Mouse (Mus musculus): ENCODE data around the gene Gdi2.

Gdi2 gene

DNA sequence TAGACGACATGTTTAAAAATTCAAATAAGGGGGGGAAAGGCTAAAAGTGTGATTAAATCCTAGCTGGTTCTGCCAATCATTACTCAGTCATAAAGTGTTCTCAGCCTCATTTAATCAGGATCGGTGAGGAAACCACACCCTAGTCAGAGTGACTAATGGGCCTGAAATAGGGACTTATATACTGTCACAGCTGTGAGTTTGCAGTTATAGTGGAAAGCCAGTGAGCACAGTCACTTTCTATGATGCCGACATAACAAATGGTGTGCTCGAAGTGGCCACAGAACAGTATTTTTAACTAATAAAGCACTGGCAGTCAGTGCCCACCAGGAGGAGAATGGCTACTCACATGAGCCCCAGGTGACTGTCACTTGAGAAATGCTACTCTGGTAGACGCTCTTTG is 7.1 kb downstream of the Gdi2 start:
- in situ Hi-C loops (cut with MboI; ENCODE audit: unreplicated experiment in 2 of 2), result no loop called here

DNA sequence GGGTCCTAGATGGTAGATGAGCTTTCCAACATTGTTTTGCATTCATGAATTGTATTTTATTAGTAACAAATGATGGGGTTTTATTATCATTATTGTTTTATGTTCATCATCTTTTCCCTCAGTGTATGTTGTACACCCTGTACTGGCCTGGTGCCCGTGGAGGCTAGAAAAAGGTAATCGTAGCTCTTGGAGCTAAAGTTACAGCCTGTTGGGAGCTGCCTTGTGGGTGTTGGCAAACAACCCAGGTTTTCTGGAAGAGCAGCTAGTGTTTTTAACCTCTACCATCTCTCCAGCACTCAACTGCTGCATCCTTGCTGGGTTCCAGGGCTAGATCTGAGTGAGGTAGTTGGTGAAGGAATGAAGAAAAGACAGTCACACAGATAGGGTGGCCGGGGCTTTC is 9.5 kb downstream of the Gdi2 start:
- in situ Hi-C loops (cut with MboI; ENCODE audit: unreplicated experiment in 2 of 2), result no loop called here

DNA sequence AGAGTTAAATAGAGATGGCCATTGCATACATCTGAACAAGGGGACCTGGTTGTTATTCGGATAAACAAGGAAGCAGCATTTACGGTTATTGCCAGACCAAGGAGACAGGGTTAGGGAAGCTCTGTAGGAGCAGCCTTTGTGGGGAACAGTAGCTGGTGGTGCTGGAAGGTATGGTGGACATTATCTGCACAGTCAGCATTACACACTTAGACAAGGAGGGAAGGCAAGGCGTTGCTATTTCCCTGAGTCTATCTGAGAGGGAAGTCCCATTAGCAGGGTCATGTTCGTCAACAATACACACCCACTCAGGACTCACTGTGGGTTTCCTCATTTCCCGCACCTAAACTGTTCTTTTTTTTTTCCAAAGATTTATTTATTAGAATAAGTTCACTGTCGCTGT is 10.0 kb downstream of the Gdi2 start:
- in situ Hi-C loops (cut with MboI; ENCODE audit: unreplicated experiment in 2 of 2), result no loop called here

DNA sequence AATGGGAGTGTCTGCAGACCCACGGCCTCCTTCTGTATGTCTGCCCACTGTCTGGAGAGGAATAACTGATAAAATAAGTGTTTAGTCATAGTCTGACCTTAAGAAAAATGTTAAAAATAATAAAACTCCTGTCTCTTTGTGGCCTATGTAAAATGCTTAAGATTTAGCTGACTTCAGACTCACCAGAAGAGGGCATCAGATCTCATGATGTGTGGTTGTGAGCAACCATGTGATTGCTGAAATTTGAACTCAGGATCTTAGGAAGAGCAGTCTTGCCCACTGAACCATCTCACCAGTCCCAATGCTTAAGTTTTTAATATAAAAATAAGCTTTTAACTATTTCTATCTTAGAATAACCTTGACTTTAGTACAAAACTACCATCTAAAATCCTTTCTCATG is 25.3 kb downstream of the Gdi2 start:
- in situ Hi-C loops (cut with MboI; ENCODE audit: unreplicated experiment in 2 of 2), result loop anchor here in 1 of 2 experiments (10.0 kb wide), 1 partner anchor 158 kb away; no protein-coding TSS in a partner anchor

DNA sequence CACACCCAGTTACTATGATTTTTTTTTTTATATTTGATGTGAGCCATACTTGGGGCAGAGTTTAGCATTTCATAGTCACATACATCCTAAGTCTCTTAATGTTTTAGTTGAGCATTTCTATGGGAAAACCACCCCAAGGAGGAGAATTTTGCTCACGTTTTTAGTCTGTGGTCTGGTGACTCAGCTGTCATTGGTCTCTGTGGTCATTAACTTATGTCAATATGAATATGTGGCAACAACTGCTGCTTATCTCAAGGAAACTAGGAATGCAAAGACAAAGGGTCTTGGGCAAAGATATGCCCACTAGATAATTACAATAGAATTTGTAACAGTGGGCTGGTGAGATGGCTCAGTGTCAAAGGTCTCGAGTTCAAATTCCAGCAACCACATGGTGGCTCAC is 26.1 kb downstream of the Gdi2 start:
- in situ Hi-C loops (cut with MboI; ENCODE audit: unreplicated experiment in 2 of 2), result loop anchor here in 1 of 2 experiments (10.0 kb wide), 1 partner anchor 159 kb away; no protein-coding TSS in a partner anchor

DNA sequence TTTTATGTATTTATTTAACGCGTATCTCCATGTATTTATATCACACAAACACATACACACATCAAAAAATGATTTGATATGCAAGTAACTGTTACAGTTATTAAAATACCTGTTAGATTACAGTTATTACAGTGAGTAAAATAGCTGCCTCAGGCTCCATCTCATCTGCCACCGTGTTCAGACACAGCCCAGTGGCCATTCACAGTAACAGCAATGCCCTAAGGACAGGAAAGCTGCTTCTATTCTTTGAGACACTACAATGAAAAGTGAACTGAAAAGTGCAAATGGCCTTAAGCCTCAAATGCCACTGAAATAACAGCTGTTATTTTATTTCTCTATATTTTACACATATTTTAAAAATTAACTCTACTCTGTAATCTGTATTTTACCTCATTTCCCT is 52.9 kb downstream of the Gdi2 start:
- in situ Hi-C loops (cut with MboI; ENCODE audit: unreplicated experiment in 2 of 2), result no loop called here

DNA sequence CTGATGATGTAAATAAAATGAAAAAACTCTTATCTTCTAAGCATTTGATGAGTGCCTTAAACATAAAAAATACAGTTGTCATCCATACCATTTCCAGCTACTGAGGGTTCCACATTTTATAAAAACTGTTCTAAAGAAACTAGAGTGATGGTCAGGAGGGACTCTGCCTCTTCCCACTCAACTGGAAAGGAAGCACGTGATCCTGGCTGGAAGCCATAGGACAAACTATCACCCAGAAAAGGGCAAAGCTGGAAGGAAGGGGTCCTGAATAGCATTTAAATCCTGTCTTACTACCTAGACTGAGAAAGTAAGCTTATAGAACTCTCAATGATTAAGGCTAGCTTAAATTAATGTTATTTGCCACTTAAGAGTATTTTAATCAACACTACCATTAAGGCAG is 56.4 kb downstream of the Gdi2 start:
- in situ Hi-C loops (cut with MboI; ENCODE audit: unreplicated experiment in 2 of 2), result no loop called here

DNA sequence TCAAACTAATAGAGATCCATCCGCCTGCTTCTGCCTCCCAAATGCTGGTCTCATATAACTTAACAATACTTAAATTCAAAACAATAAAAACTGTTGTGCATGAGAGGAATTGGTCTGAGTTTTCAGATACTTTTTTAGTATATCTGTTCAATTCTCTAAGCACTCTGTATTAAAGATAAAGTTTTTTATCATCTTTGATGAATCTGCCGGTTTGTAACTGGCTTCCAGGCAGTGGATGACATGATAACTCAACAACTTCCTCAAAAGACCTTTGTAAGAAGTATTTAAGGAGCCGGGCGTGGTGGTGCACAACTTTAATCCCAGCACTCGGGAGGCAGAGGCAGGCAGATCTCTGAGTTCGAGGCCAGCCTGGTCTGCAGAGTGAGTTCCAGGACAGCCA is 58.4 kb downstream of the Gdi2 start:
- in situ Hi-C loops (cut with MboI; ENCODE audit: unreplicated experiment in 2 of 2), result no loop called here

DNA sequence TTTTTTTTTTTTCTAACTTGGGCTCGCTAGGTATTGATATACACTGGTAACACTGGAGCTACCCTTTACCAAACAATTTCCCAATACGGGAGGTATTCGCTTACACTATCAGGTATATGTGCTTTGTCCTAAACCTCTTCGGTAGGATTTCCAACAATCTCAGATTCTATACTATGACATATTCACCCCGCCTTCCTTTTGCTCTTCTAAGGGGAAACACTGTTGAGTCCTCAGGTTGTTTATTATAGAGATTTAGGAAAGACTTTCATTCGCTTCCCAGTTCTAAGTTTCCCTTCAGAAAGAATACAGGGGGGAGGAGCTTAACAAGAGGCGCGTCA is 71.9 kb downstream of the Gdi2 start:
- in situ Hi-C loops (cut with MboI; ENCODE audit: unreplicated experiment in 2 of 2), result no loop called here

DNA sequence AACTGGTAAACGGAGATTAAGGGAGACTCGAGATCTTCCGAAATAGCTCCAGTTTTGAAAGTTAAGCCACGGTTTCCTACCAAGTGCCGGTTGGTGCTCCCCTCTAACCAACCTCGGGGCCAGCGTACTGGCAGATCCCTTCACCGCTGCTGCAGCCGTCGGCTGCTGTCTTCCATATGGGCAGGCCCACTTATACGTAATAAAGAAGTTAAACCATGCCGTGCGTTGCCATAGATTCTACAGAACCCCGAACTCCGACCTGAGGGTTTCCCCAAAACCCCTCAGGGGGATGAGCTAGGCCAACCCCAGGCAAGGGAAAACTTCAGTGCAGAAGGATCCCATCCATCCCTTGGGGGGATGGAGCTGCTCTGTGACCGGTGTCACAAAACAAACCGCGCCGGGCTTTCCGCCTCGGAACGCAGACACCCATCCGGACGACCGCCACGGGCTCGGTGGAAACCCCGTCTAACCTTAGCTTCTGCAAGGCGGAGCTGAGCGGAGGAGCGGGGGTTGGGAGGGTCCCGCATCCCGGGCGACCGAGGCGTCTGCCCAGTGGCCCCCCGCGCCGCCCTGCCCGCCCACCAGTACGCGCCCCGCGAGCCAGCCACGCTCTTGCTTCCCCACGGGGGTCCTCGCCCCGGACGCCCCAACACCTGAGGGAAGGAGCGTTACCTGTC is 72.4 kb downstream of the Gdi2 start:
- in situ Hi-C loops (cut with MboI; ENCODE audit: unreplicated experiment in 2 of 2), result no loop called here

DNA sequence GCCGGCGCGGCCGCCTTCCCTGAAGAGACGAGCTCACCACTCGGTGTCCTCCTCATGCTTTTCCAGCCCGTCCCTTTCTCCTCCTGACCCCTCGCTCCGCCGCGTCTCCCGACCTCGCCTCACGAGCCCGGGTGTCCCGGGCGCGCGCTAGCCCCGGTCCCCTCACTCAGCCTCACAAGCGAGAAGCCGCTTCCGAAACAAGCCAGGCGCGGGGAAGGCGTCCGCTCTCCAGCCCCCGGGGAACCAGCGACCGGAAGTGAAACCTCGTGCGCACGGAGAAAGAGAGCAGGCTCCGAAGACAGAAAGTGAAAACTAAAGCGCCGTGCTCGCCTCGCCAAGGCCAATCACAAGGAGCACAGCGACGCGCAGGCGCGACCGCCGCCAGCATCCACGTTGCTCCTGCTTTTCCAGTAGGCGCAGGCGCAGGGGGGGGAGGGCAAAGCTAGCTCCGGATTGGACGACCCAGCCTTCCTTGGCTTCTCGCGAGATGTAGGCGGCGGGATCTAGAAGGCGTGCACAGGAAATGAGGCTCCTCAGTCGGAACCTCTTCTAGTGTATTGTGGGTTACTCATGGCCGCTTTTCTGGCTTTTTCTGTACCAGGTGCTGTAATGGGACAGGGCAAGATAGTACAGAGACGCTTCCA is 73.1 kb downstream of the Gdi2 start, which contains the start of gene Fam208b:
Fam208b (minus strand) TSS at position 314 of the 644 bp plus-strand sequence.
- in situ Hi-C loops (cut with MboI; ENCODE audit: unreplicated experiment in 2 of 2), result no loop called here

Data from v-Abl transformed pro-B cells (cell line).